Mouse (Mus musculus) E14TG2a.4 (cell line): ENCODE results near the gene Ssc4d.

Experiments used
- CTCF ChIP-seq: conservative IDR thresholded peaks from 2 replicates; pipeline ENCODE4 v1.5.1; 2014; ENCODE audit warnings: low read length
- NANOG ChIP-seq: IDR thresholded peaks from 2 replicates; pipeline ENCODE4 v1.6.1; 2014; ENCODE audit warnings: borderline replicate concordance, low read length, mixed read lengths
- POU5F1 ChIP-seq: IDR thresholded peaks from 2 replicates; pipeline ENCODE4 v1.6.1; 2014; ENCODE audit warnings: low read length, borderline replicate concordance

DNA sequence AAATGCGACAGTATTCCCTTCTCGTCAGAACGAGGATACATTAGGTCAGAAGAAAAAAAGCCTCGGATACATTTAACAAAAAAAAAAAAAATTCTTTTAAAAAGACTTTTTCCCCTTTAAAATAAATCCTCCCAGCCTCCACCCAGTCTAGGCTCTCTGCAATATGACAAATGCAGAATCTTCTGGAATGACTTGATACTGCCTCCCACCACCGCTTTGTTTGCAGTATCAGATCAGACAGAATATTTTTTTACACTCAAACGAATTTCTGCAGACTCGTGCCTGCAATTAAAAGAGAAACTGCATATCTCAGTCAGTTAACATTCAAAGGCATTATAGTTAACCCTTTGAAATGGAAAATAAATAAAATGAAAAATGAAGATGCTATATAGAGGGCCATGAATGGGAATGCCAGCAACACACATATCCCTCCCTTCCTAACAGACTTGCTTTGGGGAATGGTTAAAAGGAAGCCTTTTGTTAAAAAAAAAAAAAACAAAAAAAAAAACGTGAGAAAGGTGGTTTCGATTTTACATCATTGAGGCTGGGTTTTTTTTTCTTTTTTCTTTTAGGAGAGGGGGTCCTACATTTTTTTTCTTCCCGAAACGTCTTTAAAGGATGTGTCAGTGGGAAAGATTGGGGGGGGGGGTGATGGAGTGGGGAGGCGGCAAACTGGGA lies 41.0 kb downstream of the Ssc4d start:
- TF ChIP-seq CTCF (no peak), NANOG (no peak), POU5F1 (no peak)
